Mouse (Mus musculus) bone marrow macrophage, adult 2 months (primary cell): Measurements from ENCODE around the gene N4bp3.

Experiments
- CTCF ChIP-seq: IDR thresholded peaks from 2 replicates; pipeline ENCODE4 v1.5.1; 2012; ENCODE audit warnings: low read depth, mild to moderate bottlenecking, low read length, moderate library complexity
- POLR2A ChIP-seq: IDR thresholded peaks from 2 replicates; pipeline ENCODE4 v1.6.1; 2012; ENCODE audit warnings: mild to moderate bottlenecking, low read depth, low read length, borderline replicate concordance

DNA sequence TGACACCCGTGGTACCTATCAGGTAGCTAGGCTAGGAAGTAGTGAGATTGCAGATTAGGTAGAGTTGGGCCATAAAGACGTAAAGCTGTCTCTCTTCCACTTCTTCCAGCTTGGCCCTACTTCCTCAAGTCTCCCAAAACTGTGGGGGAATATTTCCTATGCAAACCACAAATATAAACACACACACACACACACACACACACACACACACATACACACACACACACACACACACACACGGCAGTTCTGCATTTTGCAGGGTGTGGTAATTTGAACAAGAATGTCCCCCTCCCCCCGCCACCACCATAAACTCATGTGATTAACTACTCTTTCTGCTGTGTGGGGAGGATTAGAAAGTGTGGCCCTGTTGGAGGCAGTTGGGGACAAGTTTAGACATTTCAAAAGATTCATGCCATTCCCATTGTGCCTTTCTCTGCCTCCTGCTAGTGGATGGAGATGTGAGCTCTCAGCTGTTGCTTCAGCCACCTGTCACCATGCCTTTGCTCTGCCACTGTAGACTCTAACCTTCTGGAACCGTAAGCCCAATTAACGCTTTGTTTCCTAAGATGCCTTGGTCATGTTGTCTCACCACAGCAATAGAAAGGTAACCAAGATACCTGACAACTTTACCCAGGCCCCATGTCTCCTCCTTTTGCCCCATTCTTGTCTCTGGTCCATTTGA, 27.2 kb upstream of the N4bp3 start:
- TF ChIP-seq CTCF (no peak), POLR2A (no peak)
